Mouse (Mus musculus) hindbrain, embryonic 10.5 days (tissue): ENCODE results near the gene Alpl. TPM values are rescaled to one million over a fixed set of nuclear protein-coding genes. Genes with fewer than 3 reads are reported as not detected.

Experiments
- DNase-seq: peaks from one replicate; pipeline ENCODE4 v3.0.0-alpha.2; 2017; ENCODE audit warnings: low spot score
- H3K27ac ChIP-seq: fragments of 300-500 bp; sonication (generic); 2 replicates; pipeline ENCODE4 v1.5.1; 2016; ENCODE audit warnings: mild to moderate bottlenecking, moderate library complexity
- H3K27me3 ChIP-seq: fragments of 300-500 bp; sonication (generic); 2 replicates; pipeline ENCODE4 v1.6.1; 2016; ENCODE audit warnings: mild to moderate bottlenecking; ENCODE audit not compliant: poor library complexity, insufficient read depth, severe bottlenecking
- H3K36me3 ChIP-seq: fragments of 300-500 bp; sonication (generic); 2 replicates; pipeline ENCODE4 v1.6.1; 2016; ENCODE audit warnings: mild to moderate bottlenecking, moderate library complexity
- H3K4me1 ChIP-seq: fragments of 300-500 bp; sonication (generic); replicated peaks from 2 replicates; pipeline ENCODE4 v1.6.1; 2016; ENCODE audit warnings: mild to moderate bottlenecking
- H3K4me3 ChIP-seq: fragments of 300-500 bp; sonication (generic); 2 replicates; pipeline ENCODE4 v1.5.1; 2016; ENCODE audit warnings: mild to moderate bottlenecking, moderate library complexity
- H3K9me3 ChIP-seq: fragments of 300-500 bp; sonication (generic); 2 replicates; pipeline ENCODE4 v1.6.1; 2016; ENCODE audit warnings: mild to moderate bottlenecking, moderate library complexity
- WGBS: fragments of 180-500 bp; shearing (Covaris S2); methylation state at CpG from one replicate; pipeline ENCODE4 v1.1.7; 2016; 5-methylcytosine and 5-hydroxymethylcytosine counted together
- polyA plus RNA-seq: library from polyadenylated mRNA; unstranded; fragments of >200 nt; fragmentation: Nextera tagmentation; extraction: Ambion mirVana; gene quantifications from 2 replicates; pipeline ENCODE4 v1.2.1, GENCODE M21; 2016

Gene Alpl
- polyA plus RNA-seq, 1 experiment from 2014 or later = 26.1 TPM

DNA sequence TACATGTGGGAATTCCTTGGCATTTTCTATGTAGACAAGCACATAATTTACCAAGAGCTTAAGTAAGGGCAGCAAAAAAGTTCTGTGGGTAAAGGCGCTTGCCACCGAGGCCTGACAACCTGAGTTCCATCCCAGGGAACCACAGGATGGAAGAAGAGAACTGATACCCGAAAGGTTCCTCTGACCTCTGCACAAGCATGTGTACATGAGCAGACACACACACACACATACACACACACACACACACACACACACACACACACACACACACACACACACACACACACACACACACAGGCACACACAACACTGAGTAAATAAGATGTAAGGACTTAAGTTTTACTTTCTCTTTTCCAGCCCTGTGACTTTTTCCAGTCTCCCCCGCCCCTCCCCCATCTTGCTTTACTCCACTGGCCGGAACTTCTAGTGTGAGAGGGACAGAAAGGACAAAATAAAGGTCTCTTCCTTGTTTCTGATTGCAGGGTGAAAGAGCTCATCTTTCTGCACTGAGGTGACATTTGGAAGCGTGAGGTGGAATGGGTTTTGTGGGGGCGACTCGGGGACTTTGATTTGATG is 32.2 kb downstream of the Alpl start:
- WGBS = 67% methylated on average over 8 of the region's 8 CpGs
- Histone ChIP-seq H3K27ac (peak overlapping the region; percentile 54; the same call in 1 of the 2 replicates), H3K4me1 (peaks cover 51% of the 10 kb centered on the region), H3K4me3 (no peak overlapping the region), H3K27me3 (no peaks in the 10 kb centered on the region), H3K9me3 (no peaks in the 10 kb centered on the region), H3K36me3 (no peaks in the 10 kb centered on the region)
- DNase-seq = no peak

DNA sequence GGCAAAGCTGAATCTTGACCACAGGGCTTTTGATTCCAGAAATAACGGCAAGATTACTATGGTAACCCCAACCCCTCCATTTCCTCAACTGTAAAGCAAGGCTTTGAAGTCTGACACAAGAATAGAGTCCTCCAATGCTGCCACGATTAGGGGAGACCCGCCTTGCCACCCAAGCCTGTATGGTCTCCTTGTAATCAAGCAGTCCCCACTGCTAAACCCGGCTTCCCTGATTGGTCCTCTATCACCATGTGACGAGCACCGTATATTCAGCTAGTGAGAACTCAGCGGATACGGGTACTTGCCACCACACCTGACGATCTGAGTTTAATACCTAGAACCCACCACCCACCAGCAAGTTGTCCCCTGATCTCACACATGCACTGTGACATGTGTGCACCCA is 33.3 kb downstream of the Alpl start:
- H3K27me3 ChIP-seq = no peaks in the 10 kb centered on the region
- DNase-seq = no peak

DNA sequence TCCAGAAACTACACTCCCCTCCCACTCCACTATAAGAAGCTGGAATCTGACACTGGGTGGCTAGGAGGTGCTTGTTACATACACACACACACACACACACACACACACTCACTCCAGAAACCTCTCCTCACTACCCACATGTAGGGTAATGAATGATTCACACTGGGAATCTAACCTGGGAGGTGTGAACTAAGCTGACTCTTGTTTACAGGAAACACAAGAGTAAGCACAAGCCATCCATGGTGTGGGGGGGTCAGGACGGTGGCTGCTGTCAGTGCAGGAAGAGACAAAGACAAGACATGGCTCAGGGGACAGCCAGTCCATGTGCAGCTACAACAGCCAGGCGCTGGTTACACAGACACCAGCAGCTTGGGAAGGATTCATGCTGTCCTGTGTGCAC is 41.7 kb downstream of the Alpl start:
- Histone ChIP-seq H3K4me1 (peaks cover 47% of the 10 kb centered on the region), H3K27ac (no peak overlapping the region; the same call in 1 of the 2 replicates), H3K4me3 (no peak overlapping the region), H3K9me3 (no peaks in the 10 kb centered on the region), H3K36me3 (no peaks in the 10 kb centered on the region), H3K27me3 (peaks cover 4% of the 10 kb centered on the region; the same call in 1 of the 2 replicates)
- WGBS = 80% methylated on average over 2 of the region's 2 CpGs
- DNase-seq = no peak

More for the DNA sequence above, 33.3 kb downstream of the Alpl start:
- no peaks in the 10 kb centered on the region for H3K36me3 ChIP-seq
- H3K9me3 ChIP-seq = no peaks in the 10 kb centered on the region
- 84% methylated on average over 9 of the region's 9 CpGs for WGBS
- H3K4me1 ChIP-seq = peaks cover 41% of the 10 kb centered on the region
- H3K27ac ChIP-seq = no peak overlapping the region
- no peak overlapping the region for H3K4me3 ChIP-seq

DNA sequence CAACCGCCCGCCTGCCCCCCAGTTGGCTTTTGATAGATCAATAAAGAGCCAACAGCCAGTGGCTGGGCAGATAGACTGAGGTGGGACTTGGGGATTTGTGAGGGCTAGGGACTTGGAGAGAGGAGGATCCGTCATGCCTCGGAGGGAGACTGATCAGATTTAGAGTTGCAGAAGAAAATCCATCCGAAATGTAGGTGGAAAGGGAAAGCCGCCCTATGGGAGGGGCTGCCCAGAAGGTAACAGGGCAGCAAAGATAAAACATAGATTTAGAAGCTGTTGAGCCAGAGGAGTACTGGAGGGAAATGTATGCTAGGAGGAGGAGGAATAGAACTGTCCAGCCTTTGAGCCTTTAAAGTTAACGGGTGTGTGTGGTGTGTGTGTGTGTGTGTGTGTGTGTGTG is 43.0 kb downstream of the Alpl start:
- Histone ChIP-seq H3K36me3 (no peaks in the 10 kb centered on the region), H3K9me3 (no peaks in the 10 kb centered on the region), H3K4me3 (no peak overlapping the region), H3K27me3 (peaks cover 9% of the 10 kb centered on the region), H3K4me1 (peaks cover 53% of the 10 kb centered on the region), H3K27ac (no peak overlapping the region)
- WGBS = 82% methylated on average over 7 of the region's 7 CpGs
- DNase-seq = no peak

DNA sequence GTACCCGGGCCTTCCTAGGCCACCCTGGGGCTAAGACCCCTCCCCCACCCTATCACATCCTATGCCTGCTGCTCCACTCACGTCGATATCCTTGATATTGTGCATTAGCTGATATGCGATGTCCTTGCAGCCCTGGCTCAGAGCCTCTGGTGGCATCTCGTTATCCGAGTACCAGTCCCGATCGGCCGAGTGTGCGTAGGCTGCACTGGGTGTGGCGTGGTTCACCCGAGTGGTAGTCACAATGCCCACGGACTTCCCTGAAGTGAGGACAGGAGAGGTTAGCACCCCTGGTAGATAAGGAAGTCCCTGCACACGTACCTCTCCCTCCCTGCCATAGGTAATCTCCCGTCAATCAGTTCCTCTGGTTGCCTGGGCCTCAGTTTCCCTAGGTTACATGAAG is 43.7 kb downstream of the Alpl start:
- H3K4me3 ChIP-seq = no peak overlapping the region
- WGBS = 91% methylated on average over 15 of the region's 15 CpGs
- H3K27ac ChIP-seq = no peak overlapping the region
- H3K9me3 ChIP-seq = no peaks in the 10 kb centered on the region
- H3K27me3 ChIP-seq = peaks cover 9% of the 10 kb centered on the region
- no peaks in the 10 kb centered on the region for H3K36me3 ChIP-seq
- DNase-seq = no peak
- peaks cover 57% of the 10 kb centered on the region for H3K4me1 ChIP-seq

DNA sequence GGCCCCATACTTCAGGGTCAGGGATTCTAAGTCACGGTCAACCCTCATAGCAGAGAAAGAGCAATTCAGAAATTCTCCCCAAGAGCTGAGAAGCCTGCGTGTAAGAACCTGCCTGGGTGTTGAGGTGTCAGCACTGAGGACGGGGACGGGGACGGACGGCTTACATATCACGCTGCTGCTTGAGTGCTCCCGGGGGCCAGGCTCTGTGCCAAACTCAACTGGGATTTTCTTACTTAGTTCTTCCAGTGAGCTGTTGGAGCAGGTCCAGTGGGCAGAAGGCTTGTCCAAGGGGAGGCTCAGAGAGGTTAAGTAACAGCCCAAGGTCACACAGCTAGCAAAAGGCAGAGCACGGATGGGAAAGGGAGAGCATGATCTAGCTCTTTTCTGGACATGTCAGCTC is 44.5 kb downstream of the Alpl start:
- Histone ChIP-seq H3K27me3 (peaks cover 9% of the 10 kb centered on the region), H3K4me3 (no peak overlapping the region), H3K27ac (peak overlapping the region; percentile 63), H3K9me3 (no peaks in the 10 kb centered on the region), H3K36me3 (peaks cover 4% of the 10 kb centered on the region; the same call in 1 of the 2 replicates), H3K4me1 (peaks cover 56% of the 10 kb centered on the region)
- WGBS = 87% methylated on average over 9 of the region's 9 CpGs
- DNase-seq = no peak

DNA sequence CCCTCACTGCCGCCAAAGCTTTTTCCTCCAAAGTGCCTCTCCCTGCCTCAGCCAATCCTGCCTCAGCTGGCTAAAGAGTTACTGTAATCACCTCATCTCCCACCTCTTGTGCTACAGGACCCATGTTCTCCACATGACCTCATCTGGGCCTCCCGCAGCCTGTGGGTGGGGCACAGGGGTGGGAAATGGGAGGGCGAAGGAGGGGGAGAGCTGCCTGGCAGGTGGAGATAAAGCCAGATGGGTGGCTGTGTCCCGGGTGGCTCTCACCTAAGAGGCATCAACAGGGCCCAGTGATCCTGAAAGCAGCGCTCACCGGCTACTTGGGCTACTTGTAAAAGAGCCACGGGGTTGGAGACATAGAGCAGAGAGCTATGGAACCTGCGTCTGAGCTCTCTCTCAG is 44.9 kb downstream of the Alpl start:
- H3K27ac ChIP-seq = peak overlapping the region; percentile 63
- H3K4me3 ChIP-seq = no peak overlapping the region
- H3K9me3 ChIP-seq = no peaks in the 10 kb centered on the region
- peaks cover 9% of the 10 kb centered on the region for H3K27me3 ChIP-seq
- WGBS = 79% methylated on average over 8 of the region's 8 CpGs
- no peak for DNase-seq
- peaks cover 53% of the 10 kb centered on the region for H3K4me1 ChIP-seq
- peaks cover 8% of the 10 kb centered on the region; the same call in 1 of the 2 replicates for H3K36me3 ChIP-seq

DNA sequence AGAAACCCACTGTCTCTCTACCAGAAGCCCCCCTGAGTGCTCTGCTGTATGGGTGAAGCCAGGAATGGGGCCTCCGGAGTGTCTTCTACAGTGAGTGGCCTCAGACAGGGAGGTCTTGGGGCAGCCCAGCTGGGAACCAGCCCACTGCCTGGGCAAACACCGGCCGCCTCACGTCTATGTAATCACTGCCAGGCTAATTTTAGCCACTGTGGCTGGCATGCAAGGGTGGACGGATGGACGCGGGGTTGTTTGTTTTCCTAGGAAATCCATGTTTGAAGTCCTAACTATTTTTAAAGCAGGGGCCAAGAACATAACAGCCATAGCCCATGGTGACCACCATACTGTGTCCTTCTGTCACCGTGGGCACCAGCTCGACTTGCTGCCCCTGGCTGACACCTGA is 46.1 kb downstream of the Alpl start:
- no peak overlapping the region for H3K27ac ChIP-seq
- no peaks in the 10 kb centered on the region for H3K9me3 ChIP-seq
- peaks cover 53% of the 10 kb centered on the region for H3K4me1 ChIP-seq
- H3K4me3 ChIP-seq = no peak overlapping the region
- peaks cover 17% of the 10 kb centered on the region for H3K36me3 ChIP-seq
- no peak for DNase-seq
- H3K27me3 ChIP-seq = peaks cover 9% of the 10 kb centered on the region
- WGBS = 88% methylated on average over 9 of the region's 9 CpGs

DNA sequence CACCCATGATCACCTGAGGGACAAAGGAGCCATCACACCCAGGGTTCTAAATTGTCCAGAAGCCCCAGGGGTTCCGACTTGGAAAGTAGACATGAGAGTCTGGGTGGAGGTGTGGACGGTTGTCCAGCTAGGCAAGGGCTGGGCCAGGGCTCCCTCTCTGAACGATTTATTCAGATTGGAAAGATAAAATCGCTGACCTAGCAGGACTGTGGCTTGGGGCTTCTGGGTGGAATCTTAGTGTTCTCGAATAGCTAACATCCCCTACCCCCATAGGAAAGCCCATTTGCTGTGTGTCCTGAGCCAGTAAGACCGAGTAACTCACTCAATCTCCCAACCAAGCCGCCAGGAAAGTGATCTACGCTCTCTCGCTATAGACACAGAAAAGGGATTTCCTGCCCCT is 46.5 kb downstream of the Alpl start:
- Histone ChIP-seq H3K27ac (no peak overlapping the region), H3K4me1 (peaks cover 55% of the 10 kb centered on the region), H3K36me3 (peaks cover 17% of the 10 kb centered on the region), H3K4me3 (no peak overlapping the region), H3K27me3 (peaks cover 9% of the 10 kb centered on the region), H3K9me3 (no peaks in the 10 kb centered on the region)
- no peak for DNase-seq
- WGBS = 78% methylated on average over 9 of the region's 9 CpGs

DNA sequence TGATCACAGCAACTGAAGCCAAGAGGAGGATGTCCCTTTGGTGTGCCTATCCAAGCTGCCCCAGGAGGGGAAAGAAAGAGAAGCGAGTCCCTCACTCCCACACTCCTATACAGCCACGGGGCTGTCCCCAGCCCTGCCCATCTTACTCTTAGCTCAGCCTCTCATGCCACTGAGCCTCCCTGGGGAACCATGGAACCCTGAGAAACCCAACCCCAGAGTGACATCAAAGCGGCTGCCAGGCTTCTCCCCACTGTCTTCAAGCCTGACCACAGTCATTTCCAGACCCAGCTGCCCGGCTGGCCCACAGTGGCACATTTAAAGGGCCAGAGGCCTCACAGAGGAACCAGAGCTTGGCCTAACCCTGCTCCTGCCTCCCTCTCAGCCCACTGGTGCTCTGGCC is 47.5 kb downstream of the Alpl start:
- H3K27ac ChIP-seq = peak overlapping the region; percentile 62
- DNase-seq = no peak
- 66% methylated on average over 4 of the region's 4 CpGs for WGBS
- peaks cover 62% of the 10 kb centered on the region for H3K4me1 ChIP-seq
- peaks cover 17% of the 10 kb centered on the region for H3K36me3 ChIP-seq
- H3K27me3 ChIP-seq = peaks cover 8% of the 10 kb centered on the region
- H3K4me3 ChIP-seq = no peak overlapping the region
- H3K9me3 ChIP-seq = no peaks in the 10 kb centered on the region

DNA sequence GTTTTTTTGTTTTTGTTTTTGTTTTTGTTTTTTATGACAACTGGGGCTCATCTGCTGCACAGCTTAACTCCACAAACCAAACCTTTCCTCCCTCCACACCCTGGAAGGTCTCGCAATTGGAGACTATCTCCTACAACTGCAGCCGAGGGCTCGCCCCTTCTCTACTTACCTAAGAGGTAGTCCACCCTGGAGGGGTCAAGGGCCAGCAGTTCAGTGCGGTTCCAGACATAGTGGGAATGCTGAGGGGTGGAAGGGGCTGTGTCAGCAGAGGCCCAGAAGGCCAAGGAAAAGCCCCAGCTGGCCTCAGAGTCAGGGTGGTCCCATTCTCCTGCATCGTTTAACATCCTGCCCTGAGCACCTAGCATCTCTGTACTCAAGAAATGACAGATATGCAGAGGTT is 48.6 kb downstream of the Alpl start:
- no peak for DNase-seq
- Histone ChIP-seq H3K9me3 (no peaks in the 10 kb centered on the region), H3K36me3 (peaks cover 17% of the 10 kb centered on the region), H3K4me1 (peaks cover 54% of the 10 kb centered on the region), H3K27ac (no peak overlapping the region), H3K4me3 (no peak overlapping the region), H3K27me3 (peaks cover 6% of the 10 kb centered on the region; the same call in 1 of the 2 replicates)
- WGBS = 74% methylated on average over 5 of the region's 5 CpGs

DNA sequence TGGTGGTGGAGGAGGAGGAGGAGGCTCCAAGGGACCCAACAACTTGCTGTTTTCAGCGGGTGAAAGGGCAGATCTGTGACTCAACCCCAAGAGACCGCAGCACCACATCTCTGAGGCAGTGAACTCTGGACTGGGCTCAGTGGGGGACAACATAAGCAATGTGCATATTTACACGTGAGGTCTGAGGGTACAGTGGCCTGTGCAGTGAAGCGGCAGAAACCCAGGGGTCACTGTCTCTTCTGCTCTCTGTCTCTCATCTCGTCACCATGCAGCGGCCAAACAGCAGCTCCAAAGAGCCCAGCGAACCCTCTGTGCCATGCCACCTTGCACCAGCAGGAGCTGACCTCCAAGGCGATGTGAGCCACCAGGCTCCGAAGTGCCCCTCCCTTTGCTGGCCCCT is 49.1 kb downstream of the Alpl start:
- no peak overlapping the region for H3K4me3 ChIP-seq
- H3K27ac ChIP-seq = peak overlapping the region; percentile 53; the same call in 1 of the 2 replicates
- H3K27me3 ChIP-seq = peaks cover 6% of the 10 kb centered on the region; the same call in 1 of the 2 replicates
- WGBS = 79% methylated on average over 9 of the region's 9 CpGs
- H3K4me1 ChIP-seq = peaks cover 50% of the 10 kb centered on the region
- no peaks in the 10 kb centered on the region for H3K9me3 ChIP-seq
- peaks cover 17% of the 10 kb centered on the region for H3K36me3 ChIP-seq
- DNase-seq = no peak

DNA sequence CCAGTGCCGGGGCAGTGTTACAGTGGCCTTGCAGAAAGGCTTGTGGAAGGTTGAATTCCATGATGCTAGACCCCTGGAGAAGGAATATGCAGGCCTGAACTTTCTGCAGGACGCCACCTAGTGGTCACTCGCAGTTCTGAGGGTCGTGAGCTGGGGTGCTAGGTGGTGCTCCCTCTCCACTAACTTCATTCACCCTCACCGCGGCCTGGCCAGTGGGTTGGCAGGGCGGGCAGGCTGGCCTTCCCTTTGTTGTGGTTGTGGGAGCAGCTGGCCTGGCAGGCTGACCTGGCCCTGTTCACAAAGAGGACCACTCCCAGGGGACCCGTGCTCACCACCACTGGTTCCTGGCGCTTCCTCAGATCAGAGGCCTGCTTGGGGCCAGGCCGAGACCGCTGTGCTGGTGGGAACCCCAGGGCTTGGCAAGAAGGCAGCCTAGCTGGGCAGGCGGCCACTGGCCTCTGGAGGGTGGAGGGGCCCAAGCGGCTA is 51.7 kb downstream of the Alpl start:
- Histone ChIP-seq H3K27me3 (peaks cover 6% of the 10 kb centered on the region; the same call in 1 of the 2 replicates), H3K4me3 (no peak overlapping the region), H3K4me1 (peaks cover 33% of the 10 kb centered on the region), H3K36me3 (peaks cover 17% of the 10 kb centered on the region), H3K9me3 (no peaks in the 10 kb centered on the region), H3K27ac (peak overlapping the region; percentile 69)
- peak; percentile 49 for DNase-seq
- WGBS = 60% methylated on average over 13 of the region's 13 CpGs
